Mouse (Mus musculus) liver, adult 2 months (tissue): ENCODE data around the gene Fbxl17. TPM values are rescaled to one million over a fixed set of nuclear protein-coding genes. Genes with fewer than 3 reads are reported as not detected.

Source experiments
- DNase-seq: peaks from one replicate; pipeline ENCODE4 v3.0.0-alpha.2; 2011; ENCODE audit warnings: low read depth, low spot score; ENCODE audit errors: extremely low read depth
- H3K27ac ChIP-seq: fragments of 200-500 bp; replicated peaks from 2 replicates; pipeline ENCODE4 v1.5.1; 2012; ENCODE audit warnings: low read depth, mild to moderate bottlenecking, control low read depth, inconsistent platforms, low read length; ENCODE audit not compliant: insufficient read depth
- H3K27me3 ChIP-seq: fragments of 200-500 bp; 2 replicates; pipeline ENCODE4 v1.6.1; 2012; ENCODE audit warnings: mild to moderate bottlenecking, moderate library complexity, low read length, inconsistent platforms; ENCODE audit not compliant: control insufficient read depth, insufficient read depth
- H3K36me3 ChIP-seq: fragments of 200-500 bp; 2 replicates; pipeline ENCODE4 v1.6.1; 2012; ENCODE audit warnings: low read length, inconsistent platforms; ENCODE audit not compliant: control insufficient read depth, insufficient read depth
- H3K4me1 ChIP-seq: fragments of 200-500 bp; 2 replicates; pipeline ENCODE4 v1.6.1; 2011; ENCODE audit warnings: low read length; ENCODE audit not compliant: control insufficient read depth, insufficient read depth
- H3K4me3 ChIP-seq: fragments of 200-500 bp; 2 replicates; pipeline ENCODE4 v1.5.1; 2011; ENCODE audit warnings: low read depth, mild to moderate bottlenecking, control low read depth, low read length, moderate library complexity; ENCODE audit not compliant: insufficient read depth
- H3K79me2 ChIP-seq: fragments of 200-500 bp; 2 replicates; pipeline ENCODE4 v1.6.1; 2012; ENCODE audit warnings: inconsistent platforms, mild to moderate bottlenecking, low read length, moderate library complexity; ENCODE audit not compliant: control insufficient read depth, insufficient read depth
- H3K9ac ChIP-seq: fragments of 200-500 bp; 2 replicates; pipeline ENCODE4 v1.6.1; 2012; ENCODE audit warnings: low read depth, mild to moderate bottlenecking, control low read depth, inconsistent platforms, low read length
- CTCF ChIP-seq: fragments of 200-500 bp; IDR thresholded peaks from 2 replicates; pipeline ENCODE4 v1.5.1; 2011; ENCODE audit warnings: low read depth, low read length, control low read depth
- POLR2A ChIP-seq: fragments of 200-500 bp; IDR thresholded peaks from 2 replicates; pipeline ENCODE4 v1.6.1; 2011; ENCODE audit warnings: low read length, control low read depth; ENCODE audit not compliant: insufficient read depth; ENCODE audit errors: extremely low read depth
- WGBS: fragments of 180-500 bp; shearing (Covaris S2); methylation state at CpG from one replicate; pipeline ENCODE4 v1.1.7; 2018; 5-methylcytosine and 5-hydroxymethylcytosine counted together
- polyA plus RNA-seq: library from polyadenylated mRNA; depleted of rRNA; stranded (reverse); fragments of >200 nt; gene quantifications from 2 replicates; pipeline ENCODE4 v1.2.3, GENCODE M21; 2012
- total RNA-seq: library from RNA; depleted of rRNA; stranded (reverse); fragments of >200 nt; gene quantifications from 2 replicates; pipeline ENCODE4 v1.2.3, GENCODE M21; 2014

Gene Fbxl17
- total and polyA plus RNA-seq, 2 experiments = 5.4 to 12.2 TPM

GRCm38 (mm10) chr17:63119077-63119476, 380.7 kb downstream of the Fbxl17 start:
- no peaks in the 10 kb centered on the region for H3K27me3 ChIP-seq
- H3K9ac ChIP-seq = no peak overlapping the region
- H3K27ac ChIP-seq = no peak overlapping the region
- peaks cover 4% of the 10 kb centered on the region for H3K4me1 ChIP-seq
- no peak for TF ChIP-seq CTCF
- DNase-seq = peak; percentile 64
- no peaks in the 10 kb centered on the region for H3K36me3 ChIP-seq
- H3K4me3 ChIP-seq = no peak overlapping the region
- H3K79me2 ChIP-seq = no peaks in the 10 kb centered on the region; the same call in 1 of the 2 replicates
- WGBS = 37% methylated on average over 7 of the region's 7 CpGs

DNA sequence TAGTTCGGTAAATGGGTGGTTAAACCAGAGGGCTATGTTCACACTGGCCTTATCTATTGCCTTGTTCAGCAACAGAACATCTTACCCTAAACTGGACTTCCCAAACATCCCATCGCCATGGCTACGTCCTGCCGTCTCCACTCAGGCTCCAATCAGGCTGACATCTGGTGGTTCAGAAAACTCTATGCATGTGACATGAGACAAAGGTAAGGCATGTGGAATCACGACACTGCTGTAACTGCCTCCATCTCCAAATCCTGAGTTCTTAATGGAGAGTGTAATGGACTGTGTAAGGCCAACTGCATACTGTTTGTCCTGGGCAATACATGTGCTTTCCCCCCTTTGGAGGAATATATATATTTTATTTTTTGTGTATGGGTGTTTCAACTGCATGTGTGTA, 382.7 kb downstream of the Fbxl17 start:
- TF ChIP-seq CTCF (no peak), POLR2A (no peak)
- Histone ChIP-seq H3K4me3 (no peak overlapping the region), H3K4me1 (peaks cover 4% of the 10 kb centered on the region), H3K36me3 (no peaks in the 10 kb centered on the region), H3K27me3 (no peaks in the 10 kb centered on the region), H3K27ac (no peak overlapping the region), H3K9ac (no peak overlapping the region), H3K79me2 (no peaks in the 10 kb centered on the region)
- DNase-seq = no peak
- WGBS = 92% methylated on average over 5 of the region's 5 CpGs

DNA sequence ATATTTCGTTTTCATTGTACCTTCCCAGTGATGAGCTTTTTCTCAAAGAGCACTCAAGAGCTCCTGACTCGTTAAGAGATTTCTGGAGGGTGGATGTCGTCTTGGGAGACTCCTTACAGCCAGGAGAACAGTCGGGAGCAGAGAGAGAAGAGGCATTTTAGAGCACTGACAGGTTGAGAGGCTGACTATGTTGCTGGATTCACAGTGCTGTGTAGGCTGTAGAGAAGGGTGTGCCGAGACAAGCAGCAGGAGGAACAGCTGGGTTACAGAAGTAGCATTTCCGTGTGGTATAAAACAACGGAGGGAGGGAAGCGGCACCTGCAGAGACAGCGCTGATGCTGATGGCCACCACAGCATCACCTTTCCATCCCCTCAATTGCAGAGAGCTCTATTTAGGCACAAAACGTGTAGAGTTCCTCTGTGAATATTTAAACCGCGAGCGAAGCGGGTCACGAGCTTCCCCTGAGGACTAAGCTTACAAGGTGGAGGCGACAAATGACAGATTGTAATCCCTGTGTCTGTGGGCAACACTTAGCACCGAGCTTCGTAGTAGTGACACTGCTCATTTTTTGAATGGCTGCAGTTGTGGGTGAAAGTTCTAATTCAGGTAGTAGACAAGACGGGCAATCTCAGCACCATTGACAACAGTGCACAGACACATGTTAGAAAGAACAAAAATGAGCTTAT, 385.3 kb downstream of the Fbxl17 start:
- 93% methylated on average over 19 of the region's 19 CpGs for WGBS
- Histone ChIP-seq H3K27ac (no peak overlapping the region), H3K27me3 (no peaks in the 10 kb centered on the region), H3K79me2 (peaks cover 4% of the 10 kb centered on the region; the same call in 1 of the 2 replicates), H3K36me3 (no peaks in the 10 kb centered on the region), H3K4me3 (no peak overlapping the region), H3K9ac (no peak overlapping the region), H3K4me1 (peaks cover under 1% of the 10 kb centered on the region)
- TF ChIP-seq POLR2A = no peak
- TF ChIP-seq CTCF = no peak
- no peak for DNase-seq

- Histone ChIP-seq H3K9ac (no peak overlapping the region), H3K79me2 (peaks cover 4% of the 10 kb centered on the region; the same call in 1 of the 2 replicates), H3K4me1 (no peaks in the 10 kb centered on the region), H3K36me3 (no peaks in the 10 kb centered on the region), H3K27me3 (no peaks in the 10 kb centered on the region), H3K27ac (no peak overlapping the region), H3K4me3 (no peak overlapping the region)
- no peak for DNase-seq
- WGBS = 96% methylated on average over 5 of the region's 5 CpGs
- TF ChIP-seq POLR2A (no peak), CTCF (no peak)
Observed at GRCm38 (mm10) chr17:63112826-63113225, 387.0 kb downstream of the Fbxl17 start.

DNA sequence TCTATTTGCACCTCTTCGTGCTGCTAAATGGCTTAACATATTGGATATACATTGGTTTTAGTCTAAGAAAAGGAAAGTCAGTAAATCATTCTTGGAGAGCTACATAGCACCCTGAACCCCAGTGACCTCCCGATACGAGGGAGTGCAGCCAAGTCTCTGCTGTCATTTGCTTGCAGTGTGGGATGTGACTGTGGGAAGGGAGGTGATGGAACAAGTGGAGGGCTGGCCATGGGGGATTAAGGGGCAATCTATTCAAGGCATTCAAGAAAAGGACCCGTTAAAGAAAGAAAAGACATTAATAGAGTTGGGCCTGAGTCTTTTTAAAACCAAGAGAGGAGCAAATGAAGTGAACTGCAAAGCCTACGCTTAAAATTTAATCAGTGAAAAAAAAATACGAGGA, 388.8 kb downstream of the Fbxl17 start:
- WGBS = 69% methylated on average over 6 of the region's 6 CpGs

GRCm38 (mm10) chr17:63110211-63110755, 389.5 kb downstream of the Fbxl17 start:
- no peak for DNase-seq
- Histone ChIP-seq H3K4me1 (no peaks in the 10 kb centered on the region), H3K9ac (no peak overlapping the region), H3K79me2 (peaks cover 4% of the 10 kb centered on the region; the same call in 1 of the 2 replicates), H3K36me3 (no peaks in the 10 kb centered on the region), H3K4me3 (no peak overlapping the region), H3K27me3 (no peaks in the 10 kb centered on the region), H3K27ac (no peak overlapping the region)
- TF ChIP-seq CTCF (no peak), POLR2A (no peak)
- 97% methylated on average over 7 of the region's 7 CpGs for WGBS

More for the DNA sequence above, 388.8 kb downstream of the Fbxl17 start:
- DNase-seq = no peak
- Histone ChIP-seq H3K9ac (no peak overlapping the region), H3K27me3 (no peaks in the 10 kb centered on the region), H3K27ac (no peak overlapping the region), H3K4me3 (no peak overlapping the region), H3K79me2 (peaks cover 4% of the 10 kb centered on the region; the same call in 1 of the 2 replicates), H3K4me1 (no peaks in the 10 kb centered on the region), H3K36me3 (no peaks in the 10 kb centered on the region)
- TF ChIP-seq CTCF (no peak), POLR2A (no peak)
